Mouse (Mus musculus) spleen, adult 18-20 months (tissue): ENCODE measurements around the gene Wasf2.
A peak's percentile ranks its signal among the peaks of the same experiment; 100 is the strongest.

Source experiments
- DNase-seq, 2 experiments: peaks; one replicate each; pipeline ENCODE4 v3.0.0; 2022; ENCODE audit warnings: mixed read lengths in 2 of 2

Wasf2 gene

DNA sequence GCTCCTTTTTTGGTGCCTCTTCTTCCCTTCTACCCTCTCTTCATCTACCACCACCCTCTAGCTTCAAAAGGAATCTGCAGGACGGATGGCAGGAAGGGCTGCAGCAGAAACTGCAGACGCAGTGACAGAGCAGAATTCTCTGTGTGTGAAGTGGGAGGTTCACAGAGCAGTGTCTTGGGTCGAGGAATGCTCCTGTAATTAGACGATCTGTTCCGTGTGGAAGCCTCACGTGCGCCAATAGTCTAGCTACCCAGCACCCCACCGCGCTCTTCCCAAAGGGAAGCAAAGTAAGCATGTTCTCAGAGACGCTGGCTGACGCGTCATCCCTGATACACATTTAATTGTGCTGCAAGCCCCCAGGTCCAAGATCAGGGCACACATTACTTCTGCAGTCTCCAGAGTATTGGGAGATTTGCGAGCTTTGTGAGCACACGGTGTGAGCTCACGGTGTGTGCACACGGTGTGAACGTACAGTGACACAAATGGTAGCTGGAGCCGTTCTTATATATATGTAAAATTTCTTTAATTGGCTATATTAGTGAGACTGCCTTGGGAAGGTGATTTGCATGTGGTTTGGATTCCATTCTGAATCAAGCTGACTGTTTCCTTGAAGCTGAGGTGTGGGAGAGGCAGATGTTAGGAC, 46.6 kb downstream of the Wasf2 start:
- no peak for DNase-seq

DNA sequence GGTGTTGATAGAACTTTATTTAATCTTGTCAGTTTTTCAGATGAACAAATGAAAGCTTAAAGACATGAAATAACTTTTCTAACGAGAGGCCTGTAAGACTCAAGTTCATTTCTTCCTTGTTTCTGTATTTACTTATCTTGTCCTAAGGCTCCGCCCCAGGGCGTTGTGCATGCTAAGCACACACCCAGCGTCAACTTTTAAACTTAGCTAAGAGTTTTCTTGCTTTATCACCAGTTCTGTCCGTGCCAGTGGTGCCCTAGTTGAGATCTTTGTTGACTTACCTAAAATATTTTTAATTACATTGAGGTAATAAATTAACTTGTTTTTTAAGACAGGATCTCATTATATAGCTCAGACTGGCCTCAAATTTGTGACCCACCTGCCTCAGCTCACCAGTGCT, 48.0 kb downstream of the Wasf2 start:
- DNase-seq, result no peak

DNA sequence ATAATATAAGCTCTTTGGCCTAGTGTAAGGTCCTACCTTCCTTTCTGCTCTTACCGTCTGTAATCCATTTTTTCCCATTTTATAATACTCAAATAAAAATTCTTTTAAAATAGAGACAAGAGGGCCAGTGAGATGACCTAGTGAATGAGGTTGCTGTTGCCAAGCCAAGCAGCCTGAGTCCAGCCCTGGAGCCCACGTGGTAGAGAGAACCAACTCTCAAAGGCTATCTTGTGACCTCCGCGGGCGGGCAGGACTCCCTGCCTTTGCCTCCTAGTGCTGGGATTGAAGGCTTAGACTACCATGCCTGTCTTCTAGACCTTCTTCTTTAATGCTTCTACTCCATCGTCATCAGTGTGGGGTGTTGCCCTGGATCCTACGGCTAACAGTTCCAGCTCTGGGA, 49.0 kb downstream of the Wasf2 start:
- no peak for DNase-seq

DNA sequence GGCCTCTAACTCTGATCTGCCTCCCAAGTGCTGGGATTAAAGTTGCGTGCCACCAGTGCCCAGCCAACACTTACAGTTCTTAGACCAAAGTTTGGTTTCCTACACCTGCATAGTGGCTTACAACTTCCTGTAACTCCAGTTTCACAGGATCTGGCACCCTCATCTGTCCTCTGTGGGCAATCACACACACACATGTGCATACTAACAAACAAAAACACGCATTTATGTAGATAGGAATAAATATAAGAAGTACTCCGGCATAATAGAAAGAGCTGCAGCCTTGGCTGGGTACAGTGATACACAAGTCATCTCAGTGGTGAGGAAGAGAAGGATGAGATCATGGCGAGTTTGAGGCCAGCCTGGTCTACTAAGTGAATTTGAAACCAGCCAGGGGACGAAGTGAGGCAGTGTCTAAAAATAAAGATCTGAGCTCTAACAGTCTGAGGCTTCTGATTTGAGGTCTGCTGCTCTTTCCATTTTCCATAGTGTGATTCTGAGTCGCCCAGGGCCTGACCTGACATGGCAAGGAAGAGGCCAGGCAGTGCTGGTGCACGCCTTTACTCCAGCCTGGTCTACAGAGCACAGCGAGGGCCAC, 52.2 kb downstream of the Wasf2 start:
- DNase-seq, result no peak

DNA sequence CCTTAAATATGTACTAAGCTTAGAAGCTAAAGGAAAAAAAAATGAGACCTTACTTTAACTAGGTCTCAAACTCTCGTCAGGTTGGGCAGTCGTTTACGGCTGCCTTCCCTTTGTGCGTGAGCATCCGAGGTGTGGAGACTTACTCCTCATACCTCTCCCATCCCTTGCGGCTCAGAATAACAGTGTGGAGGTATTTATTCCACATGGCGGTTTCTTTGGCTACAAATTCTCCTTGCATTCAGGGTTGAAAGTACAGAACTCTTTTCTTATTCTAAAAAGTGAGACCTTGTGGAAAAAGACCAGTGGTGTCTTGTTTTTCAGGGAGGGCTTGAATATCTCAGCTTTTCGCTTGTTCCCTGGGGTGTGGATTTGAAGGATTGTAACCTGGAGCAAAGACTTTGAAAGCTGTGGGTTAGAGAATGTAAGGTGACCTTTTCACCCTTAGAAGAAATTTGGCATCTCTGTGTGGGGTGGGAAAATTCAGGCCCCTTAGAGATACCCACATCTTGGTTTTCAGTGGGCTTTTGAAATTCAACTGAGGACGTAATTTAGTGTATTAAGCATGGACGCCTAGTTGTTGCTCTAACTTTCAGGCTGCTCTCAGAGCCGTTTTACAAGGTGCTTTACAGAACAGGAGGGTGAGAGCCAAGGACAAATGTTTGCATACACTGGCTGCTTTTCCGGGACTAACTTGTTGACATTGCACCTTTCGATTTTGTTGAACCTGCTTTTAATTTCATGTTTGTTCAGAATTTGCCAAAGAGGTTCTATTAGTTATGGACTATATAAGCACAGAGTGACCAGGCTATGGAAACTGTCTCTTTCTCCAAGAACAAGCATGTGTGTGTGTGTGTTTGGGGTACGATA, 54.0 kb downstream of the Wasf2 start:
- DNase-seq, result no peak

- DNase-seq, result no peak
These were observed 54.8 kb downstream of the Wasf2 start for GRCm38 (mm10) chr4:133184898-133185665.

DNA sequence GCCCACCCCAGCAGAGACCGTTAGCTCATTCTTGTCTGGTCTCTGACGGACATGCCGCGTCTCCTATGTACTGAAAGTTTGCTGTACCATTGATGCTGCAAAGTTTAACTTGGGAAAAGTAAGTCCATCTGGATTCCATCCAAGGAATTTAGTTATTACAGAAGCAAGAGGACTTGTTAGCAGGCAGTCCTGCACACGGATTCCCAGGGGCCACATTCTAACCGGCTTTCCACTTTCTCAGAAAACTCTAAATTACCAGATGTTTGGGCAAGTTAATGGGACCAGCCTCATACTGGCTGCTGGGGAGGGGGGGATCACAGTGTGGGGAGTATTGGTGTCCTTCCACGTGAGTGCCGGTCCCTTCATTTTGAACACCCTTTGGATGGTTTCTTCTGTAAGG, 55.6 kb downstream of the Wasf2 start:
- no peak for DNase-seq

- DNase-seq, result no peak
These were observed 56.6 kb downstream of the Wasf2 start for GRCm38 (mm10) chr4:133186856-133187255.

DNA sequence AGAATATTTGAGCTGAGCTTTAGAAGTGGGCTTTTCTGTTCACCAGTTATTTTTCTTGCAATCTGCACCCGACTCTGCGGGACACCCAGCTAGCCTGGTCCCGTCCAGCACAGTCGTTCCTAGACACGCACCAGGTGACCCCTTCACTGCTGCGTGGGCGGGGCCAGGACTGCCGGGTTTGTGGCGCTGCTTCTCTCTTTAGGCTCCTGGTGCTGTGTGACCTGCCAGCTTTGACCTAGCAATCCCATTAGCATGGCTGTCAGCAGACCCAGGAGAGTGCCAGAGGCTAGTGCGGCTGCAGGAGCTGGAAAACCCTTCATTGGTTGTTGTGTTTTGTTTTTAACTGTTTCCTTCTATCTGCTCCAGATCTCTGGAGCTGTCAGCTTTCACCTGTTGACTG, 59.1 kb downstream of the Wasf2 start:
- DNase-seq, result no peak

- no peak for DNase-seq
These were observed 64.2 kb downstream of the Wasf2 start for GRCm38 (mm10) chr4:133194482-133194881.

GRCm38 (mm10) chr4:133195014-133195413, 64.7 kb downstream of the Wasf2 start:
- DNase-seq, result no peak

DNA sequence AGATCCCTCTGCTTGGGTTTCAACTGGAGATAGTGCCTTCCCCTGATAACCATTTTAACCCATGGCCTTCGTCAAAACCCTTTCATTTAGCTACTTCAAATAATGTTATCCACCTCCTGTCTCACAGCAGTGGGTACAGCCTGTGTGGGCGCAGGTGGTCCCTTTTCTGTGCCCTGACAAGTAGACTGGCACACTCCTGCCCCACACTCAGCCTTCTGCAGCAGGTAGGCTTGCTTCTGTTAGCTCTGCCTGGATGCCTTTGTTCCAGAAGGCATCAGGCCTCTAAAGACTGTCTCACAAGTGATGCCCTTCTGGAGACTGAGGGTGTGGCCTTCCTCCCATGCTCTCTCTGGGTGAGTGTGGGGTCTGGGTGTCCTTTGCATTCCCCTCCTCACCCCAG, 65.8 kb downstream of the Wasf2 start:
- no peak for DNase-seq

- DNase-seq, result peak; percentile 43 to 60
These were observed 66.5 kb downstream of the Wasf2 start for GRCm38 (mm10) chr4:133196852-133197251.

DNA sequence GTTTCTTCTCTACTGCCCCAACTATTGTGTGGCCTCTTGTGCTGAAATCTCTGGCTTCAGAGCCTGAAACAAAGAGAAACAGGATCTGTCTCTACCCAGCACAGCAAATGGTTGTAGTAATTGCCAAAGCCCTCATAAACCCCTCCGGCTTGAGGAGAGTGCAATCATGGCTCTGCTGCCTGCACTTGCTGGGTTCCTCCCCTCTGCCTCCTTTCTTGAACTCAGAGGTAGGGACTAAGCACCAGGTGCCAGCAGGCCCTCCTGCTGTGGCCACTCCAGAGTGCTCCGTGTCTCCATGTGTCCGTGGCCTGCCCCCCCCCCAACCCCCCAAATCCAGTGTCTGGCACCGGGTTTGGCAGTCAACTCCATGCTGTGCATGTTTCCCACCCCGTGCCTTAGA, 67.0 kb downstream of the Wasf2 start:
- DNase-seq, result no peak

DNA sequence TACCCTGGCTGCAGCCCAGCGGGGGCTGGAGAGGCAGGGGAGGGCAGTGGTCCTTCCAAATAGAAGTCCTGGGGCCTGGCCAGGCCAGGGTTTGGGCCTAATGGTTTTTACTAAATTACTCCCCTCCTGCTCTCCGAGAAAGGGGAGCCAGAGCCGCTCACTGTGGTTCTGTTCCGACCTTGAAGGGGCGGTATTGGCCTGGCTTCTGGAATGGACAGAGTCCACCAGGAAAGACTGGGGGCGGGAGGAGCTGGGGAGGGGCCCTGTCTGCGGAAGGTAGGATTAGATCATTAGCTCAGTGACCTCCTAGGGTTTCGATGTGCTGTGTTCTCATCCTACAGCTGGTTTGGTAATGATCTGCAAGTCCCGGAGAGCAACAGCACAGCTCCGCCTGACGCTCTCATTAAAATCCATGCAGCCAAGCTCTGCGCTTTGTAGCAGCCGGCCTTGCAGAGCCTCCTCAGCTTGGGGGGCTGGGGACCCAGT, 67.5 kb downstream of the Wasf2 start:
- no peak for DNase-seq

GRCm38 (mm10) chr4:133198337-133199180, 68.3 kb downstream of the Wasf2 start:
- DNase-seq, result no peak

DNA sequence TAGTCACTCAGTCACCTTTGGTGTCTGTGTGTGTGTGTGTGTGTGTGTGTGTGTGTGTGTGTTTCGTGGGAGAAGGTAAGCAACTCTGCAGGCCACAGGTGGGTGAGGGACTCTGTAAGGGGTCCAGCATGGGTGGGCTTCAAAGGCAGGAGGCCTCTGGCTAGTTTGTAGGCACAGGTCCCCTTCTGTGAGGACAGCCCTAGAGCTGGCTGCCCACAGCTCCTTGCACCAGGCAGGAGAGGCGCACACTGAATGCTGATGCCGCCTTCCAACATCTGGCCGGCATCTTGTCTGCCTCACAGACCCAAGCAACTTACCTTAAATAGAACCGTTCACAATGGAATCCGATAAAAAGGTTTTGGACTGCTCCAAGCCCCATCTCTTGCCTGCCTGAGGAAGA, 69.4 kb downstream of the Wasf2 start:
- DNase-seq, result no peak

- no peak for DNase-seq
These were observed 70.0 kb downstream of the Wasf2 start for GRCm38 (mm10) chr4:133200343-133200742.

DNA sequence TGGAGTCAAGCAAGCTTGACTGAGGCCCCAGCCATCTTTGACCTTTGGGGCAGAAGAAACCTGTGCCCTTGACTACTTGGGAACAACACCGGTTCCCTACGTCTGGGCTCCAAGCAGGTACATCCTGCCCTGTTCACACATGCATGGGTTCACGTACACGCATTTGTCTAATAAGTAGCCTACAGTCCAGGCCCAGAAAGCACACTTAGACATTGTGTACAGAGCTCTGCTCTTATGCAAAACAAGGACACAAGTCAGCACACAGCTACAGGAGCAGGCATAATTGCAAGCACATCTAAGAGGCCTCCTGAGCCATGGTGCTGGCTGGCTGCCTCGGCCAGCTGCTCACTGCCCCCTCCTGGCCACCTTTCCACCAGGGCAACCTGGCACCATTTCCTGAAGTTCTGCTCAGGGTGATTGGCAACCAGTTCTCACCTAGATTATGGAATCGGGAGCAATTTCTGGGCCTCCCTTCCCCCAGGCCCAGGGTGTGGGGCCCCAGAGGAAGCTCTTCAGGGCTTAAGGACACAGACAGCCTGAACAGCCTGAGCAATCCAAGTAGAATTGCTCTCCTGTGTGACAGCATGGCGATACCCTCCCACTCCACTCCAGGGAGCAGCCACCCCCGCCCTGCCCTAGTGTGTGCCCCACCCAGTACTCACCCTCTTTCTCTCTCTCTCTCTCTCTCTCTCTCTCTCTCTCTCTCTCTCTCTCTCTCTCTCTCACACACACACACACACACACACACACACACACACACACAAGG, 70.9 kb downstream of the Wasf2 start:
- peak; percentile 59 to 74 for DNase-seq

GRCm38 (mm10) chr4:133202254-133202653, 71.9 kb downstream of the Wasf2 start:
- no peak for DNase-seq

DNA sequence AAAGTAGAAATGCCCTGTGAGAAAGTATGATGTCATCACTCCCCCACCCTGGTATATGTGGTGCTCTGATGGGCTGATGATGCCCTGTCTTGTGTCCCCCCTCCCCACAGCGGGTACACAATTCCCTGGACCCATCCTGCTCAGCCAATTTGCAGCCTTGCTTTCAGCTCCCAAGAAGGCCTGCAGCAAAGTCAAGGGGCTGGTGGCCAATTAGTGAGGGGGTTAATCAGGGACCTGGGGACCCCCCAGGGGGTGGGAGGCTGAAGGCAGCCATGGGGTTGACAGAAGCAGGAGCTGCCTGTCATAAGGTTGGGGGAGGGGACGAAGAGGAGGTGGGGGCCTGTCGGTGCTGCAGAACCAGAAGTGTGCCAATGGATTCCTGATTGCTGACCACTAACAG, 73.3 kb downstream of the Wasf2 start:
- DNase-seq, result no peak
